Mouse (Mus musculus): ENCODE results near the gene Pnpla8.

The Pnpla8 gene

GRCm38 (mm10) chr12:44346143-44346542 lies 125.0 kb downstream of the Pnpla8 start:
- no peak for DNase-seq (ENCODE audit: low spot score)

GRCm38 (mm10) chr12:44355116-44355515 lies 133.9 kb downstream of the Pnpla8 start:
- DNase-seq (ENCODE audit: low spot score): no peak

- no peak for DNase-seq (ENCODE audit: low spot score)
Measured at GRCm38 (mm10) chr12:44357460-44357859, 136.3 kb downstream of the Pnpla8 start.

- no peak for DNase-seq (ENCODE audit: low spot score)
Measured at GRCm38 (mm10) chr12:44357881-44358280, 136.7 kb downstream of the Pnpla8 start.

GRCm38 (mm10) chr12:44371076-44371710 lies 150.0 kb downstream of the Pnpla8 start:
- no peak for DNase-seq (ENCODE audit: low spot score)
